Mouse (Mus musculus) lung, postnatal 0 days (tissue): Measurements from ENCODE around the gene Trf.

ENCODE experiments used
- CTCF ChIP-seq: IDR thresholded peaks from 2 replicates; pipeline ENCODE4 v1.5.1; 2016; ENCODE audit warnings: antibody characterized with exemption, mild to moderate bottlenecking
- EP300 ChIP-seq: IDR thresholded peaks from 2 replicates; pipeline ENCODE4 v1.6.1; 2016; ENCODE audit warnings: antibody characterized with exemption, mild to moderate bottlenecking, control low read depth

DNA sequence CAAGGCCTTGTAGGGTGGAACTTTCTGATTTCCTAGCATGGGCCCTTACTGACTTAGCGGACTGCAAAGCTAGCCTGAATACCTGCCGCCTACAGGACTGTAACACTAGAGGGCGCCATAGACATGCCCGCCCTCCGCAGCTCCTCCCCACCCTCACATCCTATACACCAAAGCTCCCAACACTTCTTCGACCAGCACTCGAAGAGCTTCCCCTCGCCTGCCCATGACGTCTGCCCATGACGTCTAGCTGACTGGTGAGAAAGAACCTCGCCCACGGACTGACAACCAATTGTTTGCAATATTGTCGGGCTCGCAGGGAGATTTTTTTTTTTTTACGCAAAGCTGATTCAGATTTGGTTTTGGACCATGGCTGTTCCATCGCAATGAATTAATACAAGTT, 22.4 kb downstream of the Trf start:
- peak; percentile 96 for TF ChIP-seq CTCF
- no peak for TF ChIP-seq EP300
